Mouse (Mus musculus): ENCODE data around the gene Hmgb1.
"Not testable (repeated sequence)": the region's sequence is repeated elsewhere in the genome, so short reads cannot be mapped to it uniquely, and the experiment has no call there.

Hmgb1 gene

GRCm38 (mm10) chr5:149152774-149153155 lies 31.5 kb downstream of the Hmgb1 start:
- ATAC-seq (ENCODE audit: insufficient number of reproducible peaks, low FRiP score, low TSS enrichment) = peak; percentile 81; the same call in 1 of the 2 replicates

- 0 out of 2 replicates have a peak, but pooled peaks have one; percentile 20 for ATAC-seq (ENCODE audit: insufficient number of reproducible peaks, low FRiP score, low TSS enrichment)
Observed at GRCm38 (mm10) chr5:149152063-149152773, 32.1 kb downstream of the Hmgb1 start.

- ATAC-seq (ENCODE audit: insufficient number of reproducible peaks, low FRiP score, low TSS enrichment) = no peak
Observed at GRCm38 (mm10) chr5:149150882-149151281, 33.4 kb downstream of the Hmgb1 start.

GRCm38 (mm10) chr5:149147386-149148000 lies 36.8 kb downstream of the Hmgb1 start:
- ATAC-seq (ENCODE audit: insufficient number of reproducible peaks, low FRiP score, low TSS enrichment) = no peak

- ATAC-seq (ENCODE audit: insufficient number of reproducible peaks, low FRiP score, low TSS enrichment) = no peak
Observed at GRCm38 (mm10) chr5:149146691-149147090, 37.6 kb downstream of the Hmgb1 start.

- no peak for ATAC-seq (ENCODE audit: insufficient number of reproducible peaks, low FRiP score, low TSS enrichment)
Observed at GRCm38 (mm10) chr5:149143766-149144375, 40.4 kb downstream of the Hmgb1 start.

- ATAC-seq (ENCODE audit: insufficient number of reproducible peaks, low FRiP score, low TSS enrichment) = not testable (repeated sequence)
Observed at GRCm38 (mm10) chr5:149141155-149141554, 43.1 kb downstream of the Hmgb1 start.

- ATAC-seq (ENCODE audit: insufficient number of reproducible peaks, low FRiP score, low TSS enrichment) = no peak
Observed at GRCm38 (mm10) chr5:149140336-149140735, 44.0 kb downstream of the Hmgb1 start.

- not testable (repeated sequence) for ATAC-seq (ENCODE audit: insufficient number of reproducible peaks, low FRiP score, low TSS enrichment)
Observed at GRCm38 (mm10) chr5:149138087-149138486, 46.2 kb downstream of the Hmgb1 start.

- ATAC-seq (ENCODE audit: insufficient number of reproducible peaks, low FRiP score, low TSS enrichment) = no peak
Observed at GRCm38 (mm10) chr5:149137447-149137846, 46.8 kb downstream of the Hmgb1 start.

GRCm38 (mm10) chr5:149136933-149137365 lies 47.3 kb downstream of the Hmgb1 start:
- ATAC-seq (ENCODE audit: insufficient number of reproducible peaks, low FRiP score, low TSS enrichment) = no peak

- no peak for ATAC-seq (ENCODE audit: insufficient number of reproducible peaks, low FRiP score, low TSS enrichment)
Observed at GRCm38 (mm10) chr5:149135455-149136354, 48.6 kb downstream of the Hmgb1 start.

GRCm38 (mm10) chr5:149134751-149135454 lies 49.4 kb downstream of the Hmgb1 start:
- ATAC-seq (ENCODE audit: insufficient number of reproducible peaks, low FRiP score, low TSS enrichment) = no peak

- ATAC-seq (ENCODE audit: insufficient number of reproducible peaks, low FRiP score, low TSS enrichment) = no peak
Observed at GRCm38 (mm10) chr5:149128473-149128872, 55.8 kb downstream of the Hmgb1 start.

- ATAC-seq (ENCODE audit: insufficient number of reproducible peaks, low FRiP score, low TSS enrichment) = no peak
Observed at GRCm38 (mm10) chr5:149123795-149124194, 60.5 kb downstream of the Hmgb1 start.

- ATAC-seq (ENCODE audit: insufficient number of reproducible peaks, low FRiP score, low TSS enrichment) = no peak
Observed at GRCm38 (mm10) chr5:149119341-149119881, 64.9 kb downstream of the Hmgb1 start.

- ATAC-seq (ENCODE audit: insufficient number of reproducible peaks, low FRiP score, low TSS enrichment) = no peak
Observed at GRCm38 (mm10) chr5:149117815-149118547, 66.3 kb downstream of the Hmgb1 start.

GRCm38 (mm10) chr5:149114587-149114986 lies 69.7 kb downstream of the Hmgb1 start:
- no peak for ATAC-seq (ENCODE audit: insufficient number of reproducible peaks, low FRiP score, low TSS enrichment)

- no peak for ATAC-seq (ENCODE audit: insufficient number of reproducible peaks, low FRiP score, low TSS enrichment)
Observed at GRCm38 (mm10) chr5:149114034-149114433, 70.3 kb downstream of the Hmgb1 start.
